Mouse (Mus musculus): ENCODE measurements at regions not wholly inside any gene's neighbourhood (a gene's known extent, or its start where the extent isn't known, plus 50 kb on each side); places are given as distances from the start of the nearest gene placed in this dataset.

DNA sequence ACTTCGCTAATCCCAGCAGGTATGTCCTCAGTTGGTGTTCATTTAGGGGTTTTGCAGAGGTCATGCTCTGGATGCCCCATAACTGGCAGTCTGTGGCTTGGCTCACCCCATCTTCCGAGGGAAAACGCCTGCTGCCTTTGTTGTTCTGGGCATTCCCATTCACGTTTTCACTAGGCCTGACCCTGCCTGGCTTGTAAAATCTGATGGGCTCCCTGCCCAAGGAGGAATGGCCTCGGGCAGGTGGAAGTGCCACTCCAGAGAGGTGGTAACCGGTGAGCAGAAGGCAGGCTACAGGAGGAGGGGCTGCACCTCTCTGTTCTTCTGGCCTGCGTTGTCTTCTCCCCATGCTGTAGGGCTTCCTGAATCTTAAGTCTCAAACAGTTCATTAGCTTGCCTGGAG is 342.6 kb upstream of the Klf4 start:
- Histone ChIP-seq H3K9ac (ENCODE audit: low read length) (no peak overlapping the region), H3K4me3 (ENCODE audit: low read depth, low read length) (no peak overlapping the region), H3K4me2 (replicated peaks; ENCODE audit: low read depth) (no peak overlapping the region), H3K27me3 (ENCODE audit: control insufficient read depth, insufficient read depth, low read length) (no peaks in the 10 kb centered on the region), H3K9me3 (ENCODE audit: control insufficient read depth, low read length) (no peaks in the 10 kb centered on the region), H3K36me3 (ENCODE audit: control insufficient read depth, insufficient read depth, low read length) (no peaks in the 10 kb centered on the region), H3K4me1 (replicated peaks; ENCODE audit: control insufficient read depth, insufficient read depth) (no peaks in the 10 kb centered on the region), H3K27ac (replicated peaks) (no peak overlapping the region)
- TF ChIP-seq CTCF (IDR thresholded peaks at IDR 0.05; ENCODE audit: low read depth) (no peak), EP300 (optimal IDR thresholded peaks at IDR 0.05) (no peak)
- 67% methylated on average over 7 of the region's 7 CpGs for WGBS
- DNase-seq (ENCODE audit: low spot score): no peak
- no peak for ATAC-seq (ENCODE audit: low FRiP score, low TSS enrichment)

DNA sequence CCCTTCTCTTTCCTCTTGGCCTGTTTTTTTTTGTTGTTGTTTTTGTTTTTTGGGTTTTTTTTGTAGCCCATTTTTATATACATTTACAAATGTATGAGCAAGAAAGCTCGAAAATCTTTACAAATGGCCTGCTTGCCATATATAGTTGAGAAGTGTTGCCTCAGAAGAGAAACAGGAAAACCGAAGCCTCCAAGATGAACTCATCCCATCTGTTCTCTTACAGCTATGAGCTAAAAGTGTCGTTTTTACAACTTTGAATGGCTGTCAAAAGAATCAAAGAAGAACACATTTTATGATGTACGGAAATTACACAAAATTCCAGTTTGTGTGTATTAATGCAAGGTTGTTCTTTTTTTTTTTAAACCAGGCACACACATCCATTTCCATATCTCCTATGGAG is 342.0 kb upstream of the Klf4 start:
- no peaks in the 10 kb centered on the region for H3K9me3 ChIP-seq (ENCODE audit: control insufficient read depth, low read length)
- H3K27ac ChIP-seq (replicated peaks): no peak overlapping the region
- no peaks in the 10 kb centered on the region for H3K36me3 ChIP-seq (ENCODE audit: control insufficient read depth, insufficient read depth, low read length)
- DNase-seq (ENCODE audit: low spot score) (no peak), ATAC-seq (ENCODE audit: low FRiP score, low TSS enrichment) (no peak)
- H3K4me3 ChIP-seq (ENCODE audit: low read depth, low read length): no peak overlapping the region
- no peak overlapping the region for H3K4me2 ChIP-seq (replicated peaks; ENCODE audit: low read depth)
- H3K4me1 ChIP-seq (replicated peaks; ENCODE audit: control insufficient read depth, insufficient read depth): no peaks in the 10 kb centered on the region
- H3K9ac ChIP-seq (ENCODE audit: low read length): no peak overlapping the region
- H3K27me3 ChIP-seq (ENCODE audit: control insufficient read depth, insufficient read depth, low read length): no peaks in the 10 kb centered on the region
- TF ChIP-seq CTCF (IDR thresholded peaks at IDR 0.05; ENCODE audit: low read depth): no peak
- no peak for TF ChIP-seq EP300 (optimal IDR thresholded peaks at IDR 0.05)
- WGBS: 73% methylated on average over 4 of the region's 4 CpGs

- no peaks in the 10 kb centered on the region for H3K27me3 ChIP-seq (ENCODE audit: control insufficient read depth, insufficient read depth, low read length)
- no peaks in the 10 kb centered on the region for H3K4me1 ChIP-seq (replicated peaks; ENCODE audit: control insufficient read depth, insufficient read depth)
- H3K4me3 ChIP-seq (ENCODE audit: low read depth, low read length): no peak overlapping the region
- H3K4me2 ChIP-seq (replicated peaks; ENCODE audit: low read depth): no peak overlapping the region
- H3K36me3 ChIP-seq (ENCODE audit: control insufficient read depth, insufficient read depth, low read length): no peaks in the 10 kb centered on the region
- TF ChIP-seq CTCF (IDR thresholded peaks at IDR 0.05; ENCODE audit: low read depth) (no peak), EP300 (optimal IDR thresholded peaks at IDR 0.05) (no peak)
- DNase-seq (ENCODE audit: low spot score) (no peak), ATAC-seq (ENCODE audit: low FRiP score, low TSS enrichment) (peak; percentile 42; the same call in 1 of the 2 replicates)
- no peaks in the 10 kb centered on the region for H3K9me3 ChIP-seq (ENCODE audit: control insufficient read depth, low read length)
- WGBS: 35% methylated on average over 2 of the region's 2 CpGs
- no peak overlapping the region; the same call in none of the 2 replicates for H3K27ac ChIP-seq (replicated peaks)
- H3K9ac ChIP-seq (ENCODE audit: low read length): no peak overlapping the region
Observed at GRCm38 (mm10) chr4:55860055-55860454, 327.8 kb upstream of the Klf4 start.

DNA sequence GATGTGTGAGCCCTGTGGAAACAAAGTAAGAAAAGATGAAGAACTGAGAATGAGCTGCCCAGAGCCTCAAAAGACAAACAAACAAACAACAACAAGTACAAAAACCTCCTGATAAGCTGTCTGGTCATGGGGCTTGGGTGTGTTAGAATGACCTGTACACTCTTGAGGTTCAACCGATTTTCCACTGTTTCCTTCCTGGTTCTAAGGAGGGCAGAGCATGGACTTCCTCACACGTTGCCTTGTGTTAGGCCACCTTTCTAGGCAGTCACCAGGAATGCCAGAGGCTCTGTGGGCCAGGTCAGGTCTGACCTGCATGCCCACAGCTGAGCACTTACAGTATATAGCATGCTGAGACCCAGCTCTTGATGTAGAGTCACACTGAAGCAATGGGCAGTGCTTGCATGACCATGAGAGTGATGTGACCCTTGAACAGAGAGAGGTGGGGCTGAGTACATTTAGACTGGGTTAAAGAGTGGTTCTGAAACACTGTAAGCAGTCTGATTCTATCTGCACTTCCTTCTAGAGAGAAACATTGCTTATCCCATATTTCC is 327.0 kb upstream of the Klf4 start:
- no peaks in the 10 kb centered on the region for H3K4me1 ChIP-seq (replicated peaks; ENCODE audit: control insufficient read depth, insufficient read depth)
- peak; percentile 97 for ATAC-seq (ENCODE audit: low FRiP score, low TSS enrichment)
- WGBS: 67% methylated on average over 2 of the region's 2 CpGs
- H3K4me3 ChIP-seq (ENCODE audit: low read depth, low read length): no peak overlapping the region
- no peaks in the 10 kb centered on the region for H3K9me3 ChIP-seq (ENCODE audit: control insufficient read depth, low read length)
- H3K36me3 ChIP-seq (ENCODE audit: control insufficient read depth, insufficient read depth, low read length): no peaks in the 10 kb centered on the region
- no peaks in the 10 kb centered on the region for H3K27me3 ChIP-seq (ENCODE audit: control insufficient read depth, insufficient read depth, low read length)
- DNase-seq (ENCODE audit: low spot score): peak; percentile 54
- no peak overlapping the region for H3K4me2 ChIP-seq (replicated peaks; ENCODE audit: low read depth)
- peak overlapping the region; percentile 24; the same call in 1 of the 2 replicates for H3K27ac ChIP-seq (replicated peaks)
- no peak overlapping the region for H3K9ac ChIP-seq (ENCODE audit: low read length)
- no peak for TF ChIP-seq CTCF (IDR thresholded peaks at IDR 0.05; ENCODE audit: low read depth)
- TF ChIP-seq EP300 (optimal IDR thresholded peaks at IDR 0.05): no peak

- Histone ChIP-seq H3K9ac (ENCODE audit: low read length) (no peak overlapping the region), H3K4me3 (ENCODE audit: low read depth, low read length) (no peak overlapping the region), H3K4me2 (replicated peaks; ENCODE audit: low read depth) (no peak overlapping the region), H3K27me3 (ENCODE audit: control insufficient read depth, insufficient read depth, low read length) (no peaks in the 10 kb centered on the region), H3K9me3 (ENCODE audit: control insufficient read depth, low read length) (no peaks in the 10 kb centered on the region), H3K36me3 (ENCODE audit: control insufficient read depth, insufficient read depth, low read length) (no peaks in the 10 kb centered on the region), H3K4me1 (replicated peaks; ENCODE audit: control insufficient read depth, insufficient read depth) (no peaks in the 10 kb centered on the region), H3K27ac (replicated peaks) (no peak overlapping the region)
- TF ChIP-seq CTCF (IDR thresholded peaks at IDR 0.05; ENCODE audit: low read depth): no peak
- no peak for TF ChIP-seq EP300 (optimal IDR thresholded peaks at IDR 0.05)
- 91% methylated on average over 1 of the region's 1 CpGs for whole genome bisulfite sequencing
- DNase-seq (ENCODE audit: low spot score) (no peak), ATAC-seq (ENCODE audit: low FRiP score, low TSS enrichment) (no peak)
Observed at GRCm38 (mm10) chr4:55851430-55851829, 319.2 kb upstream of the Klf4 start.

- no peak overlapping the region for H3K9ac ChIP-seq (ENCODE audit: low read length)
- no peaks in the 10 kb centered on the region for H3K9me3 ChIP-seq (ENCODE audit: control insufficient read depth, low read length)
- TF ChIP-seq EP300 (optimal IDR thresholded peaks at IDR 0.05) (no peak), CTCF (IDR thresholded peaks at IDR 0.05; ENCODE audit: low read depth) (no peak)
- no peak overlapping the region for H3K27ac ChIP-seq (replicated peaks)
- no peak for ATAC-seq (ENCODE audit: low FRiP score, low TSS enrichment)
- H3K4me2 ChIP-seq (replicated peaks; ENCODE audit: low read depth): no peak overlapping the region
- no peaks in the 10 kb centered on the region for H3K4me1 ChIP-seq (replicated peaks; ENCODE audit: control insufficient read depth, insufficient read depth)
- H3K4me3 ChIP-seq (ENCODE audit: low read depth, low read length): no peak overlapping the region
- H3K36me3 ChIP-seq (ENCODE audit: control insufficient read depth, insufficient read depth, low read length): no peaks in the 10 kb centered on the region
- H3K27me3 ChIP-seq (ENCODE audit: control insufficient read depth, insufficient read depth, low read length): no peaks in the 10 kb centered on the region
- 63% methylated on average over 5 of the region's 5 CpGs for WGBS
- no peak for DNase-seq (ENCODE audit: low spot score)
Observed at GRCm38 (mm10) chr4:55851027-55851426, 318.8 kb upstream of the Klf4 start.

Data from stomach, postnatal 0 days (tissue).